Mouse (Mus musculus): ENCODE measurements at regions not wholly inside any gene's neighbourhood (a gene's known extent, or its start where the extent isn't known, plus 50 kb on each side); places are given as distances from the start of the nearest gene placed in this dataset.

GRCm38 (mm10) chr16:5455352-5455965 lies 199.7 kb upstream of the Eef2kmt start:
- no peak overlapping the region for H3K4me3 ChIP-seq (replicated peaks; ENCODE audit: extremely low read depth, low read depth, low read length)
- WGBS: 31% methylated on average over 5 of the region's 5 CpGs
- TF ChIP-seq CTCF (IDR thresholded peaks at IDR 0.05; ENCODE audit: insufficient read depth, low read length): no peak
- TF ChIP-seq POLR2A (IDR thresholded peaks at IDR 0.05; ENCODE audit: borderline replicate concordance, extremely low read depth, low read depth, low read length): no peak

GRCm38 (mm10) chr16:5454243-5454642 lies 198.5 kb upstream of the Eef2kmt start:
- H3K4me1 ChIP-seq (ENCODE audit: control insufficient read depth, insufficient read depth, low read length): no peaks in the 10 kb centered on the region
- H3K4me3 ChIP-seq (replicated peaks; ENCODE audit: extremely low read depth, low read depth, low read length): no peak overlapping the region
- DNase-seq: no peak
- TF ChIP-seq POLR2A (IDR thresholded peaks at IDR 0.05; ENCODE audit: borderline replicate concordance, extremely low read depth, low read depth, low read length): no peak
- TF ChIP-seq CTCF (IDR thresholded peaks at IDR 0.05; ENCODE audit: insufficient read depth, low read length): no peak
- 27% methylated on average over 6 of the region's 6 CpGs for WGBS

More at GRCm38 (mm10) chr16:5455352-5455965, 199.7 kb upstream of the Eef2kmt start:
- no peaks in the 10 kb centered on the region for H3K4me1 ChIP-seq (ENCODE audit: control insufficient read depth, insufficient read depth, low read length)
- DNase-seq: no peak

DNA sequence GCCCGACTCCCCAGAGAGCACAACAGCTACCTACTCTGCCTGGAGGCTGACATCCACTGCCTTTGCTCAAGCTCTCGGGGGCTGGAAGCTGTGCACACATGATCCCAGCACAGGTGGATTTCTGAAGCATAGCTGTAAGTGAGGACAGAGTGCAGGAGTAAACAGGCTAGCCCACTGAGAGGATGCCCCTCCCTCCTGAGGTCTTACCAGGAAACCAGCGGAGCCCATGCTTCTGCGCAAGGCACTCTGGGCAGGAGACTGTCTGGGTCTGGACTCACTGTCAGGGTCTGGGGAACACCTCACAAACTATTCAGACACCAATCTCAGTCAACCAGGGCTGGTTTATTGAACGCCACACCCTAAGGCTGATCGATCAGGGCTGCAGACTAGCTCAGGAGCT lies 197.2 kb upstream of the Eef2kmt start:
- no peak overlapping the region for H3K4me3 ChIP-seq (replicated peaks; ENCODE audit: extremely low read depth, low read depth, low read length)
- WGBS: 66% methylated on average over 6 of the region's 6 CpGs
- TF ChIP-seq CTCF (IDR thresholded peaks at IDR 0.05; ENCODE audit: insufficient read depth, low read length) (no peak), POLR2A (IDR thresholded peaks at IDR 0.05; ENCODE audit: borderline replicate concordance, extremely low read depth, low read depth, low read length) (no peak)
- no peaks in the 10 kb centered on the region for H3K4me1 ChIP-seq (ENCODE audit: control insufficient read depth, insufficient read depth, low read length)
- no peak for DNase-seq

- TF ChIP-seq POLR2A (IDR thresholded peaks at IDR 0.05; ENCODE audit: borderline replicate concordance, extremely low read depth, low read depth, low read length) (no peak), CTCF (IDR thresholded peaks at IDR 0.05; ENCODE audit: insufficient read depth, low read length) (no peak)
- H3K4me3 ChIP-seq (replicated peaks; ENCODE audit: extremely low read depth, low read depth, low read length): no peak overlapping the region
- no peak for DNase-seq
- H3K4me1 ChIP-seq (ENCODE audit: control insufficient read depth, insufficient read depth, low read length): no peaks in the 10 kb centered on the region
- whole genome bisulfite sequencing: 54% methylated on average over 6 of the region's 6 CpGs
Measured at GRCm38 (mm10) chr16:5445776-5446175, 190.0 kb upstream of the Eef2kmt start.

DNA sequence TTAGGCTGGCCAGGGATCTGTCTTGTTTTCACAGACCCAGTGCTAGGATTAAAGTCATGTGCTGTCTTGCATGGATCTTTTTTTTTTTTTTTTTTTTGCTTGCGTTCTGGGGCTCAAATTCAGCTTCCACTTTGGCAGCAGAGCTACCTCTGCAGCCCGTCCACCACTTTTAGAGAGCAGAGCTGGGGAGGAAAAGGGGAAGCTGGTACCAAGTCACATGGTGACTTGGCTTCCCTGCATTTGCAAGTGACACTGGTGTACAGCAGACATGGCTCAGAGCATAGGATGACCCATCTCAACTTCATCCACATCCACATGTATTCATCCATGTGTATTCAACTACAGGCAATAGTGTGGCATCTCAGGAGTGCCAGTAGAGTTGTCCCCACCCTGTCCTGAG lies 189.0 kb upstream of the Eef2kmt start:
- Histone ChIP-seq H3K4me3 (replicated peaks; ENCODE audit: extremely low read depth, low read depth, low read length) (no peak overlapping the region), H3K4me1 (ENCODE audit: control insufficient read depth, insufficient read depth, low read length) (no peaks in the 10 kb centered on the region)
- DNase-seq: no peak
- TF ChIP-seq CTCF (IDR thresholded peaks at IDR 0.05; ENCODE audit: insufficient read depth, low read length): no peak
- WGBS: 23% methylated on average over 2 of the region's 2 CpGs

DNA sequence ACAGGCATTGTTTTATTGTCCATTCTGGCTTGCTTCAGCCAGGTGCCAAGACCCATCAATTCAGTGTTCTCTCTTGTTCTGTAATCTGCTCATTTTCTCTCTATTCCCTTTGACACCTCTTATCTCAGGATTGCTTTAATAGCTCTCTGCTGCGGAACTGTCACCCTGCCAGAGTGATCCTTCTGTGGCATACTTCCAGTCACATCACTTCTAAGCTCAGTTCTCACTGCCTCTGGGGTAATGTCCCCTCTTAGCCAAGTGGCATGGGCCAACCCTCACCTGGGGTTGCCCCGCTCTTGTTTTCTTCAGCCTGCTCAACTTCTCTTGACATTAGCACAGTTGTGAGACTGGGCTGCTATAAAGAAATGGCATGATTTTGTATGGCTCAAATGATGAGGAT lies 183.9 kb upstream of the Eef2kmt start:
- TF ChIP-seq POLR2A (IDR thresholded peaks at IDR 0.05; ENCODE audit: borderline replicate concordance, extremely low read depth, low read depth, low read length) (no peak), CTCF (IDR thresholded peaks at IDR 0.05; ENCODE audit: insufficient read depth, low read length) (no peak)
- no peak for DNase-seq
- no peak overlapping the region for H3K4me3 ChIP-seq (replicated peaks; ENCODE audit: extremely low read depth, low read depth, low read length)
- H3K4me1 ChIP-seq (ENCODE audit: control insufficient read depth, insufficient read depth, low read length): no peaks in the 10 kb centered on the region
- WGBS: 63% methylated on average over 2 of the region's 2 CpGs

DNA sequence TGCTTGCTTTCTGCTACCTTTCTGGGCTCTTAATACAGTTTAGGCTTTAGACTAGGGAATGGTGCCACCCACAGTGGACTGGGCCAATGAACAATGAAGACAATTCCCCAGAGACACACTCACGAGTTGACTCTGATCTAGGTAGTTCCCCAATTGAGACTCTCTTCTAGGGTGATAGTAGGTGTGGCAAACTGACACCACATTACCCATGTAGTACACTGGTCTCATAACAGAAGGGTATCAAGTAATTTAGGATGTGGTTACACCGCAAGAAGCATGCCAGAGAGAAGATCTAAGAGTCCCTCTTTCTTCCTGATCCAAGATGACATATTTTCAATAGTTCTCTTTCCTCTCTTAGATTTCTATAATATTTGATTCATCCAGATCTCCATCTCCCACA lies 182.6 kb upstream of the Eef2kmt start:
- Histone ChIP-seq H3K4me3 (replicated peaks; ENCODE audit: extremely low read depth, low read depth, low read length) (no peak overlapping the region), H3K4me1 (ENCODE audit: control insufficient read depth, insufficient read depth, low read length) (no peaks in the 10 kb centered on the region)
- DNase-seq: no peak
- 70% methylated on average over 2 of the region's 2 CpGs for WGBS
- TF ChIP-seq POLR2A (IDR thresholded peaks at IDR 0.05; ENCODE audit: borderline replicate concordance, extremely low read depth, low read depth, low read length) (no peak), CTCF (IDR thresholded peaks at IDR 0.05; ENCODE audit: insufficient read depth, low read length) (no peak)

DNA sequence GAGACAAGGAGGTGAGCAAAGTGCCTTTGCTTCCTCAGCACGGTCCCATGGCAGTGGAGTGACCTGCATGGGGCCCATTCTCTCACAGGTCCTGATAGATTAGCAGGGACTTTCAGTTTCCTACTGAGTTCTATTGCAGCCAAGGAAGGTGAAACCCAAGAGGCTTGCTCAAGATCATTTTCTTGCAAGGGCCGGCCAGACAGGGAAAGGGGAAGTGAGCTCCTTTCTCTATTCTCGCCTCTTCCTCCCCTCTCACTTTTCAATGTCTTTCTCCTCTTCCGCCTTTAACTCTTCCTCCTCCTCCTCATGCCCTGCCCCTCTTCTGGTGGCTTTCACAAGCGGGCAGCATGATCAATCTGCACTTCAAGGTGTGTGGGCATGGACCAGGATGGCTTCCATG lies 175.9 kb upstream of the Eef2kmt start:
- WGBS: 59% methylated on average over 5 of the region's 5 CpGs
- H3K4me3 ChIP-seq (replicated peaks; ENCODE audit: extremely low read depth, low read depth, low read length): no peak overlapping the region
- H3K4me1 ChIP-seq (ENCODE audit: control insufficient read depth, insufficient read depth, low read length): no peaks in the 10 kb centered on the region
- no peak for DNase-seq
- no peak for TF ChIP-seq CTCF (IDR thresholded peaks at IDR 0.05; ENCODE audit: insufficient read depth, low read length)
- no peak for TF ChIP-seq POLR2A (IDR thresholded peaks at IDR 0.05; ENCODE audit: borderline replicate concordance, extremely low read depth, low read depth, low read length)

- no peak for DNase-seq
- TF ChIP-seq CTCF (IDR thresholded peaks at IDR 0.05; ENCODE audit: insufficient read depth, low read length): no peak
- TF ChIP-seq POLR2A (IDR thresholded peaks at IDR 0.05; ENCODE audit: borderline replicate concordance, extremely low read depth, low read depth, low read length): no peak
- Histone ChIP-seq H3K4me3 (replicated peaks; ENCODE audit: extremely low read depth, low read depth, low read length) (no peak overlapping the region), H3K4me1 (ENCODE audit: control insufficient read depth, insufficient read depth, low read length) (no peaks in the 10 kb centered on the region)
- WGBS: 52% methylated on average over 3 of the region's 3 CpGs
Measured at GRCm38 (mm10) chr16:5431111-5431510, 175.3 kb upstream of the Eef2kmt start.

GRCm38 (mm10) chr16:5429466-5429865 lies 173.7 kb upstream of the Eef2kmt start:
- TF ChIP-seq CTCF (IDR thresholded peaks at IDR 0.05; ENCODE audit: insufficient read depth, low read length) (no peak), POLR2A (IDR thresholded peaks at IDR 0.05; ENCODE audit: borderline replicate concordance, extremely low read depth, low read depth, low read length) (no peak)
- no peak overlapping the region for H3K4me3 ChIP-seq (replicated peaks; ENCODE audit: extremely low read depth, low read depth, low read length)
- no peak for DNase-seq
- H3K4me1 ChIP-seq (ENCODE audit: control insufficient read depth, insufficient read depth, low read length): no peaks in the 10 kb centered on the region
- WGBS: 55% methylated on average over 2 of the region's 2 CpGs
